Mouse (Mus musculus): ENCODE data around the gene Pla2g6. TPM values are rescaled to one million over a fixed set of nuclear protein-coding genes. Genes with fewer than 3 reads are reported as not detected.

The Pla2g6 gene
- polyA plus RNA-seq, 1 experiment from 2014 or later, result 11.6 TPM

DNA sequence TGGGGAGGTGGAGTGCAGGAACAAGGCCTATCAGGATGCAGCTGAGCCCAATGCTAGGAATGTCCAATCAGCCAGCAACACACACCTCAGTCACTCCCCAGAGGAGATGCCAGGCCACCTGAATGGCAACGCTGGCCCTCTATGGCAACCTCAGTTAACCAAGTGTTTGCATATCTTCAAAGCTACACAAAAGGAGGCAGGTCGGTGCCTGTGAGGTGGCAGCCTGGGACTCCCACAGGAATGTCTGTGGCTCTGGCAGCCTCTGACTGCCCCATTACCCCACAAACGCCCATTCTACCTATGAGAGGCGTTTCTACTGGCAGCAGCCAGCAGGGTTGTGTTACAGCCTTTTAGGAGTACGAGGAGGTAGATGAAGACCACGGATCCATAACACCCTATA is 29.6 kb downstream of the Pla2g6 start:
- no peak overlapping the region for H3K27ac ChIP-seq (ENCODE audit: low read depth, low read length)
- ATAC-seq (replicated peaks; ENCODE audit: insufficient number of reproducible peaks, low FRiP score, low TSS enrichment), result no peak
- no peaks in the 10 kb centered on the region for H3K4me1 ChIP-seq (ENCODE audit: control insufficient read depth, insufficient read depth, low read length)
- no peaks in the 10 kb centered on the region for H3K9me3 ChIP-seq (replicated peaks; ENCODE audit: control insufficient read depth, low read length)
- H3K4me3 ChIP-seq (ENCODE audit: low read depth, low read length), result no peak overlapping the region
- no peak overlapping the region for H3K4me2 ChIP-seq
- 86% methylated on average over 6 of the region's 6 CpGs for WGBS (ENCODE audit: insufficient replicate concordance)
- no peak overlapping the region for H3K9ac ChIP-seq (ENCODE audit: low read depth, low read length)
- H3K36me3 ChIP-seq (ENCODE audit: control insufficient read depth, insufficient read depth, low read length), result 0 out of 2 replicates have a peak, but pooled peaks cover 2% of the 10 kb centered on the region
- no peaks in the 10 kb centered on the region for H3K27me3 ChIP-seq (ENCODE audit: control insufficient read depth, insufficient read depth, low read length)

DNA sequence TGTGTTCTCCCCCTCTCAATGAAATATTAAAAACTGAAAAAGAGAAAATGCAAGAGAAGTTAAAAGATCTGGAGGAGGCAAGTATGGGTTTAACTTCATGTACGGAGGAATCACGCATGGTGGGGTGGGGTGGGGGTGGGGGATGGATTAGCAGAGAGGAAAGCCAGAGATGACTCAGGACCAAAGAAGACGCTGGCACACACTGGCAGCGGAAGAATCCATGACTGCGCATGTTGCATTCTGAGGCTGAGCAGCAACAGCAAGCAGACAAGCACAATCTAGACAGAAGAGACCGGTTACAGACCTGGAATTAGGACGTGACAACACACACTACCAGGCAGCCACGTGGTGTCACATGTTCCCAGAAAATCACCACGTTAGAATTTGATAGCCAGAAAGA is 35.4 kb downstream of the Pla2g6 start:
- Histone ChIP-seq H3K9ac (ENCODE audit: low read depth, low read length) (no peak overlapping the region), H3K36me3 (ENCODE audit: control insufficient read depth, insufficient read depth, low read length) (no peaks in the 10 kb centered on the region), H3K27me3 (ENCODE audit: control insufficient read depth, insufficient read depth, low read length) (no peaks in the 10 kb centered on the region), H3K4me2 (no peak overlapping the region), H3K4me3 (ENCODE audit: low read depth, low read length) (no peak overlapping the region), H3K27ac (ENCODE audit: low read depth, low read length) (no peak overlapping the region), H3K9me3 (replicated peaks; ENCODE audit: control insufficient read depth, low read length) (no peaks in the 10 kb centered on the region), H3K4me1 (ENCODE audit: control insufficient read depth, insufficient read depth, low read length) (no peaks in the 10 kb centered on the region)
- ATAC-seq (replicated peaks; ENCODE audit: insufficient number of reproducible peaks, low FRiP score, low TSS enrichment), result no peak
- 86% methylated on average over 9 of the region's 9 CpGs for WGBS (ENCODE audit: insufficient replicate concordance)

DNA sequence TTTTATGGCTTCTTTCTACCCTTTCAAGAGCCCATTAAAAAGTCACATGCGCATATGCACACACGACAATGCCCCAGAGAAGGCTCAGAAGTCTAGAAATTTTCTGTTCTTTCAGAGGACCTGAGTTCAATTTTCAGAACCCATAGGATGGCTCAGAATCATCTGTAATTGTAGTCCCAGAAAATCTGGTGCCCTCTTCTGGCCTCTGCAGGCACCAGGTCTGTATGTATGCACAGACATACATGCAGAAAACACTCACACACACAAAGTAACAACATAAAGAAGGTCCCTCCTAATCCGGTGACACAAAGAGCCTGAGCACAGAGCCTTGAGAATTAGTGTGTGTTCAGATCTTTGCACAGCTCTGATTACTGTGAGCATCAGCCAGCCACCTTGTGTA is 37.9 kb downstream of the Pla2g6 start:
- WGBS (ENCODE audit: insufficient replicate concordance), result 82% methylated on average over 3 of the region's 3 CpGs
- no peaks in the 10 kb centered on the region for H3K9me3 ChIP-seq (replicated peaks; ENCODE audit: control insufficient read depth, low read length)
- H3K27ac ChIP-seq (ENCODE audit: low read depth, low read length), result no peak overlapping the region
- no peaks in the 10 kb centered on the region for H3K36me3 ChIP-seq (ENCODE audit: control insufficient read depth, insufficient read depth, low read length)
- no peaks in the 10 kb centered on the region for H3K4me1 ChIP-seq (ENCODE audit: control insufficient read depth, insufficient read depth, low read length)
- no peak overlapping the region for H3K9ac ChIP-seq (ENCODE audit: low read depth, low read length)
- no peak overlapping the region for H3K4me2 ChIP-seq
- no peak overlapping the region for H3K4me3 ChIP-seq (ENCODE audit: low read depth, low read length)
- no peak for ATAC-seq (replicated peaks; ENCODE audit: insufficient number of reproducible peaks, low FRiP score, low TSS enrichment)
- no peaks in the 10 kb centered on the region for H3K27me3 ChIP-seq (ENCODE audit: control insufficient read depth, insufficient read depth, low read length)

DNA sequence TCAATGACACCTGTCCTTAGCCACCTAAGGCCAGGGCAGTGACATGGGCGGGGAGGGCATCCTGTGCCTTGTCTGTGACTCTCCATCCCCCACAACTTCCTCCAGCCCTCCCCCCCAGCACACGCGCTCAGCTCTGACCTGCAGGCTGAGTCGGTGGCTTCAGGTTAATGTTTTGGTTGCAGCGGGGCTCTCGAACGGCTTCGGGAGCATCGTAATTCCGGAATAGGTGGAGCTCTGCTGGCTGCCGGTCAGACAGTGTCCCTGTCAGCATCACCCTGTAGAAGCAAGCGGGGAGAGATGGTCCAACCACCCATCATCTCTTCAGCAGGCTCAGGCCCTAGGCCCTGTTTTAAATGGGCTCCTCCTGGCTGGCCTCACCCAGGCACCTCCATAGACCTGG is 38.7 kb downstream of the Pla2g6 start:
- Histone ChIP-seq H3K9me3 (replicated peaks; ENCODE audit: control insufficient read depth, low read length) (no peaks in the 10 kb centered on the region), H3K36me3 (ENCODE audit: control insufficient read depth, insufficient read depth, low read length) (no peaks in the 10 kb centered on the region), H3K4me1 (ENCODE audit: control insufficient read depth, insufficient read depth, low read length) (no peaks in the 10 kb centered on the region), H3K4me3 (ENCODE audit: low read depth, low read length) (no peak overlapping the region), H3K27ac (ENCODE audit: low read depth, low read length) (no peak overlapping the region), H3K27me3 (ENCODE audit: control insufficient read depth, insufficient read depth, low read length) (no peaks in the 10 kb centered on the region), H3K9ac (ENCODE audit: low read depth, low read length) (no peak overlapping the region), H3K4me2 (no peak overlapping the region)
- no peak for ATAC-seq (replicated peaks; ENCODE audit: insufficient number of reproducible peaks, low FRiP score, low TSS enrichment)
- WGBS (ENCODE audit: insufficient replicate concordance), result 80% methylated on average over 12 of the region's 12 CpGs

DNA sequence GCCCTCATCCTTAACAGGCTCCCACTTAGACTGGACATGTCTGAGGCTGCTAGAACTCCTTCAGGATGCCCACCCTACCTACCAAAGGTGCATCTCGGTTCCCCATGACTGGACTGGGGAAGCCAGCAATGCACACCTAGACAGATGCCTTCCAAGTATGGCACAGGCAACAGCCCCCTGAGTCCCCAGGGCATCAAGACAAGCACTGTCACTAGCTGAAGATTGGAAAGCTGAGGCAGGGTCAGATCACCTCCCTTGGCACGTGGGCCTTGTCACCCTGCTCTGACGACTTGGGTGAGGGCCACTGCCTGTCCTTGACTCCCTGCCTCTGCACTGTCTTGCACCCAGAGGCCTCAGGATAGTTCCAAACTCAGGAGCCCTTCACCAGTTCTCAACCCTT is 39.8 kb downstream of the Pla2g6 start:
- 75% methylated on average over 3 of the region's 3 CpGs for WGBS (ENCODE audit: insufficient replicate concordance)

DNA sequence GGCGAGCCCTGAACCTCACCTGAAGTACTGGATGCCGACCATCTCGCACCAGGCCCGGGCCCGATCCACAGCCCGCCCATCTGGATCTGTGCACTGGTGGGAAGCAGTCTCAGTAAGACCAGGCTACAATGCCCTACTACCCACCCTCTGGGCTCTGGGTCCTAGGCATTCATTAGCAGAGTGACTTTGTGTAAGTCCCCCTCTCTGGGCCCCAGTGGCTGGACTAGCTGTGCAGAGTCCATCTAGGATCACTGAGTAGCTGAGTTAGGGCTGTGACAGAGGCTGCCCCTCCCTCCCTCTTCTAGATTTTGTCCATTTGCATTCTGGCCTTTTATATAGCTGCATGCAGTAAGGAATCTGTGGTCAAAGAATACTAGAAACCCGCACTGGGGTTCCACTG is 41.1 kb downstream of the Pla2g6 start:
- Histone ChIP-seq H3K9ac (ENCODE audit: low read depth, low read length) (no peak overlapping the region), H3K4me3 (ENCODE audit: low read depth, low read length) (no peak overlapping the region), H3K9me3 (replicated peaks; ENCODE audit: control insufficient read depth, low read length) (no peaks in the 10 kb centered on the region), H3K27ac (ENCODE audit: low read depth, low read length) (no peak overlapping the region), H3K36me3 (ENCODE audit: control insufficient read depth, insufficient read depth, low read length) (no peaks in the 10 kb centered on the region), H3K27me3 (ENCODE audit: control insufficient read depth, insufficient read depth, low read length) (no peaks in the 10 kb centered on the region), H3K4me2 (no peak overlapping the region), H3K4me1 (ENCODE audit: control insufficient read depth, insufficient read depth, low read length) (no peaks in the 10 kb centered on the region)
- no peak for ATAC-seq (replicated peaks; ENCODE audit: insufficient number of reproducible peaks, low FRiP score, low TSS enrichment)
- WGBS (ENCODE audit: insufficient replicate concordance), result 92% methylated on average over 7 of the region's 7 CpGs

More for the DNA sequence above, 39.8 kb downstream of the Pla2g6 start:
- Histone ChIP-seq H3K9me3 (replicated peaks; ENCODE audit: control insufficient read depth, low read length) (no peaks in the 10 kb centered on the region), H3K27ac (ENCODE audit: low read depth, low read length) (no peak overlapping the region), H3K27me3 (ENCODE audit: control insufficient read depth, insufficient read depth, low read length) (no peaks in the 10 kb centered on the region), H3K4me2 (no peak overlapping the region), H3K4me3 (ENCODE audit: low read depth, low read length) (no peak overlapping the region), H3K4me1 (ENCODE audit: control insufficient read depth, insufficient read depth, low read length) (no peaks in the 10 kb centered on the region), H3K9ac (ENCODE audit: low read depth, low read length) (no peak overlapping the region), H3K36me3 (ENCODE audit: control insufficient read depth, insufficient read depth, low read length) (no peaks in the 10 kb centered on the region)
- ATAC-seq (replicated peaks; ENCODE audit: insufficient number of reproducible peaks, low FRiP score, low TSS enrichment), result no peak

DNA sequence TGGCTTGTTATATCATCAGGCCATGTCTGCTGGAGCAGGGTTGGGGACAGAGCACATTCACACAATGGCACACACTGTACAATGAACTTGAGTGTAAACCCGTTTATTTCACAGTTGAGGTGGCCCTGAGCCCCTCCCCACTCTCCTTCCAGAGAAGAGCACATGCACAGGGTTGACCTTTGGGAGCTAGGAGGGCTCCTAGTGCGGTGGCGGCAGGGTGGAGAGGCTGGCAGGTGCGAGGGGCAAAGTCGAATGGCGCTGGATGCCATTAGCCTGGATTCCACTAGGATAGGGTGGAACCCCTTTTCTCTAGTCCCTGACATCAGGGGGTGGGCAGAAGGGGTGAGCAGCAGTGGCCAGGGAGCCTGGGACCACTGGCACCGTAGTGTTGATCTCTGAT is 42.0 kb downstream of the Pla2g6 start:
- Histone ChIP-seq H3K27ac (ENCODE audit: low read depth, low read length) (no peak overlapping the region), H3K9ac (ENCODE audit: low read depth, low read length) (no peak overlapping the region), H3K27me3 (ENCODE audit: control insufficient read depth, insufficient read depth, low read length) (no peaks in the 10 kb centered on the region), H3K4me1 (ENCODE audit: control insufficient read depth, insufficient read depth, low read length) (no peaks in the 10 kb centered on the region), H3K9me3 (replicated peaks; ENCODE audit: control insufficient read depth, low read length) (no peaks in the 10 kb centered on the region), H3K4me2 (no peak overlapping the region), H3K4me3 (ENCODE audit: low read depth, low read length) (no peak overlapping the region), H3K36me3 (ENCODE audit: control insufficient read depth, insufficient read depth, low read length) (no peaks in the 10 kb centered on the region)
- ATAC-seq (replicated peaks; ENCODE audit: insufficient number of reproducible peaks, low FRiP score, low TSS enrichment), result no peak
- 84% methylated on average over 7 of the region's 7 CpGs for WGBS (ENCODE audit: insufficient replicate concordance)

DNA sequence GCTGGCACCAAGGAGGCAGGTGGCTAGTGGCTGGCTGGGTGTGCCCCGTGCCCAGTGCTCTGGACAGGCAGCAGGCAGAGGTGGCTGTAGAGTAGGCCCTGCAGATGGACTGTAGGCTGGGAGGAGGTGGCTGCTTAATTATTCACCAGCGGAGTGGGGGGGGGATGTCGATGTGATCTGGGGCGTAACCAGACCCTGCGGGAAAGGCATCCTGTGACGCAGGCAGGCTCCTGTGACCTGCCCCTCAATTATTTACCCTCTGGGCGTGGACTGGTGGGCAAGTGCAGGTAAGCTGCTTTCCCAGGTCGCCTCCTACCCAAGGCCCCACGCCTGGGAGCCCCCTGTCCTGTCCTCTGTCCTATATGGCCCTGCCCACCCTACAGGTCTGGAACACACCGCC is 42.8 kb downstream of the Pla2g6 start, which contains the start of gene Baiap2l2:
TSS of gene Baiap2l2 (minus strand) at position 139 of the 400 bp plus-strand sequence.
- no peaks in the 10 kb centered on the region for H3K36me3 ChIP-seq (ENCODE audit: control insufficient read depth, insufficient read depth, low read length)
- H3K4me3 ChIP-seq (ENCODE audit: low read depth, low read length), result no peak within 1 kb of the TSS
- no peaks in the 10 kb centered on the region for H3K9me3 ChIP-seq (replicated peaks; ENCODE audit: control insufficient read depth, low read length)
- 72% methylated on average over 10 of the region's 10 CpGs for WGBS (ENCODE audit: insufficient replicate concordance)
- H3K27ac ChIP-seq (ENCODE audit: low read depth, low read length), result no peak within 1 kb of the TSS
- no peak within 1 kb of the TSS for H3K4me2 ChIP-seq
- no peaks in the 10 kb centered on the region for H3K4me1 ChIP-seq (ENCODE audit: control insufficient read depth, insufficient read depth, low read length)
- H3K9ac ChIP-seq (ENCODE audit: low read depth, low read length), result no peak within 1 kb of the TSS
- ATAC-seq (replicated peaks; ENCODE audit: insufficient number of reproducible peaks, low FRiP score, low TSS enrichment), result no peak
- H3K27me3 ChIP-seq (ENCODE audit: control insufficient read depth, insufficient read depth, low read length), result no peaks in the 10 kb centered on the region

DNA sequence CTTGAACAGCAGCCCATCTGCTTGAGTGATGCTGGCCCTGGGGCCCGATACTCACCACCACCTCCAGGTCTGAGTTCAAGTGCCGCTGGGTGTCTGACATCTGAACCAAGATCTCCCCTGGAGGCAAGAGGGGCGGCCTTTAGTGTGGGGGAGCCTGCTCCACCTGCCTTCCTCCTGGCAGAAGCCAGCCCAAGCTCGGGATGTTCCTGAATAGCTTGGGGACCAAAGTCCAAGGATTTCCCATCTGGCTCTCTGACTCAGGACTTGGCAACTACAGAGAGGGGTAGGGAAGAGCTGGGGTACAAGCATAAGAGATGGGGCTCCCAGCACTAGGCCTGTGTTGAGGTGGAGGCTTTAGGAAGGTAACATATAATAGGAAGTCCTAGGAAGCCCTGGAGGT is 44.8 kb downstream of the Pla2g6 start:
- Histone ChIP-seq H3K4me2 (no peak overlapping the region), H3K4me3 (ENCODE audit: low read depth, low read length) (no peak overlapping the region), H3K9ac (ENCODE audit: low read depth, low read length) (no peak overlapping the region), H3K4me1 (ENCODE audit: control insufficient read depth, insufficient read depth, low read length) (no peaks in the 10 kb centered on the region), H3K27ac (ENCODE audit: low read depth, low read length) (no peak overlapping the region), H3K27me3 (ENCODE audit: control insufficient read depth, insufficient read depth, low read length) (no peaks in the 10 kb centered on the region), H3K36me3 (ENCODE audit: control insufficient read depth, insufficient read depth, low read length) (no peaks in the 10 kb centered on the region), H3K9me3 (replicated peaks; ENCODE audit: control insufficient read depth, low read length) (no peaks in the 10 kb centered on the region)
- no peak for ATAC-seq (replicated peaks; ENCODE audit: insufficient number of reproducible peaks, low FRiP score, low TSS enrichment)
- WGBS (ENCODE audit: insufficient replicate concordance), result 77% methylated on average over 4 of the region's 4 CpGs

Measured in heart, embryonic 11.5 days (tissue).